Mouse (Mus musculus) ES-E14 (cell line): ENCODE results near the gene Fgf12. TPM values are rescaled to one million over a fixed set of nuclear protein-coding genes. Genes with fewer than 3 reads are reported as not detected.

Experiments
- DNase-seq: peaks from one replicate; pipeline ENCODE4 v3.0.0-alpha.2; 2013; ENCODE audit warnings: low read depth, low spot score
- H3K27ac ChIP-seq: 2 replicates; pipeline ENCODE4 v1.5.1; 2012; ENCODE audit warnings: low read depth, mild to moderate bottlenecking, low read length, moderate library complexity, mixed read lengths; ENCODE audit not compliant: poor library complexity, insufficient read depth, severe bottlenecking
- H3K36me3 ChIP-seq: 2 replicates; pipeline ENCODE4 v1.6.1; 2012; ENCODE audit warnings: mild to moderate bottlenecking, low read length, moderate library complexity, mixed read lengths; ENCODE audit not compliant: control insufficient read depth, poor library complexity, insufficient read depth, severe bottlenecking
- H3K4me1 ChIP-seq, 2 experiments: fragments of 150-350 bp in 1 of 2; sonication (generic) in 1 of 2; 2 replicates each; pipeline ENCODE4 v1.6.1; 2012; ENCODE audit warnings: low read length in 2 of 2, mild to moderate bottlenecking in 1 of 2, mixed read lengths in 1 of 2; ENCODE audit not compliant: control insufficient read depth in 2 of 2, insufficient read depth in 2 of 2, poor library complexity in 1 of 2
- H3K4me3 ChIP-seq, 2 experiments: fragments of 150-350 bp in 1 of 2; sonication (generic) in 1 of 2; 2 replicates each; pipeline ENCODE4 v1.5.1; 2012; ENCODE audit warnings: low read length in 2 of 2, low read depth in 1 of 2, mild to moderate bottlenecking in 1 of 2, mixed read lengths in 1 of 2; ENCODE audit not compliant: insufficient read depth in 1 of 2, poor library complexity in 1 of 2, severe bottlenecking in 1 of 2
- H3K9ac ChIP-seq: 2 replicates; pipeline ENCODE4 v1.6.1; 2012; ENCODE audit warnings: low read depth, mild to moderate bottlenecking, low read length, mixed read lengths; ENCODE audit not compliant: poor library complexity, insufficient read depth, severe bottlenecking
- H3K9me3 ChIP-seq: fragments of 150-350 bp; sonication (generic); 2 replicates; pipeline ENCODE4 v1.6.1; 2012; ENCODE audit warnings: low read depth, mild to moderate bottlenecking, low read length; ENCODE audit not compliant: control insufficient read depth, insufficient read depth
- CHD2 ChIP-seq: IDR thresholded peaks from 2 replicates; pipeline ENCODE4 v1.6.1; 2014; ENCODE audit warnings: mild to moderate bottlenecking, low read depth, low read length, inconsistent platforms
- HCFC1 ChIP-seq: IDR thresholded peaks from 2 replicates; pipeline ENCODE4 v1.6.1; 2012; ENCODE audit warnings: low read length, inconsistent platforms, borderline replicate concordance; ENCODE audit not compliant: insufficient read depth
- MAFK ChIP-seq: IDR thresholded peaks from 2 replicates; pipeline ENCODE4 v1.6.1; 2014; ENCODE audit warnings: mild to moderate bottlenecking, low read depth, low read length, inconsistent platforms; ENCODE audit not compliant: insufficient read depth
- ZC3H11A ChIP-seq: IDR thresholded peaks from 2 replicates; pipeline ENCODE4 v1.6.1; 2012; ENCODE audit warnings: low read depth, mild to moderate bottlenecking, inconsistent platforms, low read length, borderline replicate concordance
- ZNF384 ChIP-seq: IDR thresholded peaks from 2 replicates; pipeline ENCODE4 v1.6.1; 2012; ENCODE audit warnings: low read depth, low read length, inconsistent platforms
- in situ Hi-C, 2 experiments: fragments of 600-800 bp; cut with MboI; formaldehyde crosslinking; loops; one replicate each; pipeline ENCODE4 v1.15.1; 2025; ENCODE audit warnings: low sequenced_read_pairs in 2 of 2, inconsistent platforms in 1 of 2; ENCODE audit not compliant: unreplicated experiment in 2 of 2
- total RNA-seq: library from RNA; depleted of rRNA; stranded (reverse); fragments of 300-350 nt; gene quantifications from 2 replicates; pipeline ENCODE4 v1.2.3, GENCODE M21; 2012

Gene Fgf12
- total RNA-seq, 1 experiment = not detected

DNA sequence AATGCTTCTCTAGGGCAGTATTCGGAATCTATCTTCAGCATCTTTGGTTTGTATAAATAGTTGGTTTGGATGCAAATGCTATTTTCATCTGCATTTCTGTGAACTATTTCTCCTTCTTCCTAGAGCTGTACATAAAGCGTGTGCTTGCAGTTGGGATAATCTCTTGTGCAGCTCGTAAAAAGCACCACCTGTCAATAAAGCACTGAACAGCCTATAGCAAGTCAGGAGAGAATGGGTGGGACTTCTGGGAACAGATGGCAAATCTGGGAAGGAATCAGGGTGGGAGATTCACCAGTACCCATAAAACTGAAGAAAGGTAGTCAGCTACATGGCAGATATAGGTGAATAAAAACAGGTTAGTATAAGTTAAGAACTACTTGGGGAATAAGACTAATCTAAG is 180.7 kb downstream of the Fgf12 start:
- no peak for DNase-seq
- Histone ChIP-seq H3K9ac (no peak overlapping the region), H3K4me1 (no peaks in the 10 kb centered on the region), H3K36me3 (no peaks in the 10 kb centered on the region), H3K9me3 (no peaks in the 10 kb centered on the region), H3K27ac (no peak overlapping the region), H3K4me3 (no peak overlapping the region)
- no peak for TF ChIP-seq HCFC1
- in situ Hi-C loops = no loop called here

DNA sequence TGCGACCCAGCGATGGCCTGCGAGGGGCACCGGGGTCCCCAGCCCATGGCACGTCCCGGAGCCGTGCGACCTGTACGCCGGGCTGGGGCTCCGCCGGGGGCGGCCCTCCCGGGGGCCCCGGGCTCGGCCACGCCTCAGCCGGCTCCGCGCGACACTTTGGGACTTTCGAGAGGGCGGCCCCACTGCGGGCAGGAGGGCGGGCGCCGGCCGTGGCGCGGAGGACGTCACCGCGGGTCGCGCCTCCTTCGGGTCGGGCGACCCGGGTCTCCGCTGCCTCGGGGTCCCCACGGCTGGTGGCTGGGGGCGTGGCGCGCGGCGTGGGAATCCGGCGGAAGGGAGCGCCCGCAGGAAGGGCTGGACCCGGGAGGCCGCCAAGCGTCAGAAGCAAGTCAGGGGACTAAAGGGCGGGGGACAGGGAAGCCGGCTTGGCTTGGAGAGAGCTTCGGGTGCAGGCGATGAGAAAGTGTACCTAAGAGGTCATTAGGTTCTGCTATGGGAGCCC is 188.1 kb downstream of the Fgf12 start:
- Histone ChIP-seq H3K27ac (no peak overlapping the region), H3K36me3 (no peaks in the 10 kb centered on the region), H3K4me1 (peaks cover 0 to 3% of the 10 kb centered on the region in 2 experiments; a peak in 1 of 4 replicates), H3K9ac (peak overlapping the region; percentile 7; the same call in 1 of the 2 replicates), H3K4me3 (peak overlapping the region; percentile 69 to 88), H3K9me3 (no peaks in the 10 kb centered on the region)
- TF ChIP-seq HCFC1 (no peak), CHD2 (no peak), MAFK (no peak), ZNF384 (no peak), ZC3H11A (no peak)
- DNase-seq = peak; percentile 4
- in situ Hi-C loops = no loop called here

- peaks cover 0 to 3% of the 10 kb centered on the region in 2 experiments; a peak in 1 of 4 replicates for H3K4me1 ChIP-seq
- in situ Hi-C loops = no loop called here
These were observed 188.7 kb downstream of the Fgf12 start for GRCm38 (mm10) chr16:28564075-28564715.

DNA sequence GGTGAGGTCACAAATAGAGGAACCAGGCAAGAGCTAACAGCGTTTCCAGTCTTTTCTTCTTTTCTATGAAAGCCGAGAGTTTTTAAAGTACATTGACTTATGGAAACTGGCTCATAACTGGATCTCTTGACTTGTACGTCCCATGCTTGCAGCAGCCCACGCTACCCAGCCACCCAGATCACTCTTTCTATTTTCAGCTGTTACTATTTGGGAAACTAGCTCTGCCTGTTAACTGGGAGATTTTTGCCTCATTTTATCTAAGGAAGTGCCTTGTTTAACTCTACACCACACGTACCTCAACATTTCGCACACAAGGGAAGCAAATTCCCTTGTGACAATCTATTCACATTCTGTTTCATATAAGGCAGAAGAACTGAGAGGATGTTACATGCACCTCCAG is 190.0 kb downstream of the Fgf12 start:
- Histone ChIP-seq H3K9me3 (no peaks in the 10 kb centered on the region), H3K27ac (no peak overlapping the region), H3K4me3 (no peak overlapping the region), H3K4me1 (peaks cover 0 to 3% of the 10 kb centered on the region in 2 experiments; a peak in 1 of 4 replicates), H3K36me3 (no peaks in the 10 kb centered on the region), H3K9ac (no peak overlapping the region)
- in situ Hi-C loops = no loop called here
- TF ChIP-seq ZNF384 = no peak
- TF ChIP-seq HCFC1 = no peak
- TF ChIP-seq MAFK = no peak
- no peak for TF ChIP-seq CHD2
- no peak for TF ChIP-seq ZC3H11A
- DNase-seq = no peak

More at GRCm38 (mm10) chr16:28564075-28564715, 188.7 kb downstream of the Fgf12 start:
- H3K9ac ChIP-seq = no peak overlapping the region
- TF ChIP-seq MAFK (no peak), HCFC1 (peak; percentile 32; the same call in 1 of the 2 replicates), ZC3H11A (0 out of 2 replicates have a peak, but pooled peaks have one; percentile 1)
- no peaks in the 10 kb centered on the region for H3K9me3 ChIP-seq
- DNase-seq = peak; percentile 83
- H3K4me3 ChIP-seq = peak overlapping the region; percentile 69 to 88
- H3K36me3 ChIP-seq = no peaks in the 10 kb centered on the region
- H3K27ac ChIP-seq = no peak overlapping the region
